9 mouse cellular contexts compared by ENCODE assay signal in the genomic region with DNA sequence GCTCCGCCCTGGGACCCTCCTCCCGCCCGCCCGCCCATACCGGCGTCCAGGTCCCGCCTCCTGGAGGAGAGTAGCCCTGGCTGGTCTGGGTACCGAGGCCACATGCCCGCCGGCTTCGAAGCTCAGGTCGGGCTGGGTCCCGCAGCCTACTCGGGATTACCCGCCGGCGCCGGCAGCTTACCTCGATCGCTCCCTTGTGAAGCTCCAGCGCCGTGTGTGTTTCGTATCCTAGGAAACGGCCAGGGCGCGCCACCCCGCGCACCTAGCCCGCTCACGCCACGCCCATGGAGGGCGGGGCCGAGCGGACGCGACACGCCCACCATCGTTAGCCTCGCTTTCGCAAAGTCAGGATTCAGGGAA. TPM values are rescaled to one million over a fixed set of nuclear protein-coding genes. Genes with fewer than 3 reads are reported as not detected.
DNase-seq lines count a peak whose midpoint lies in the region; ATAC-seq and TF ChIP-seq lines count a peak whose summit lies in the region.
"Had no signal": no experiment of that assay in that cellular context is flagged by ENCODE, and none has a peak within 500 bp of the region (broad histone marks: within the 10 kb centered on the region; RNA-seq: fewer than 3 reads in every experiment).

A gene (minus strand): TSS at position 286 of the 360 bp plus-strand sequence.

- no peaks in the 10 kb centered on the region for H3K4me1 ChIP-seq in embryonic facial prominence, embryonic 13.5 days
- no peaks in the 10 kb centered on the region; the same call in 1 of the 2 replicates for H3K4me1 ChIP-seq in lung, adult 2 months (ENCODE audit: control insufficient read depth, insufficient read depth, low read length)

- peak; percentile 53 for DNase-seq in layer of hippocampus, adult 11-12 months (ENCODE audit: low spot score)
- no peak for DNase-seq in layer of hippocampus, adult 9-10 months (ENCODE audit: low spot score)
- peak; percentile 42 for DNase-seq in heart, postnatal 4 days
- DNase-seq in layer of hippocampus, adult 2 months (ENCODE audit: low spot score in 2 of 2), result peak; percentile 57 to 67
- peak; percentile 66 for DNase-seq in lung, adult 2 months
- peak; percentile 44 for DNase-seq in ovary, adult 18-20 months (ENCODE audit: low spot score)
- DNase-seq in thymus, adult 18-20 months, result peak; percentile 12 to 20

- H3K4me3 ChIP-seq in embryonic facial prominence, embryonic 13.5 days, result peak within 1 kb of the TSS; percentile 56
- H3K4me3 ChIP-seq in layer of hippocampus, adult 2 months, result peak within 1 kb of the TSS; percentile 53
- H3K4me3 ChIP-seq in lung, adult 2 months (replicated peaks; ENCODE audit: extremely low read depth, low read depth, low read length), result peak within 1 kb of the TSS; percentile 16

- peak within 1 kb of the TSS; percentile 81 for H3K4me2 ChIP-seq in embryonic facial prominence, embryonic 13.5 days

- TF ChIP-seq POLR2A in lung, adult 2 months (IDR thresholded peaks at IDR 0.05; ENCODE audit: borderline replicate concordance, extremely low read depth, low read depth, low read length), result no peak

- no peaks in the 10 kb centered on the region for H3K36me3 ChIP-seq in embryonic facial prominence, embryonic 13.5 days
- H3K36me3 ChIP-seq: G1E had no signal

- H3K9me3 ChIP-seq in embryonic facial prominence, embryonic 13.5 days, result no peaks in the 10 kb centered on the region
- H3K9me3 ChIP-seq: G1E had no signal

- no peak within 1 kb of the TSS for H3K27ac ChIP-seq in embryonic facial prominence, embryonic 13.5 days
- no peak within 1 kb of the TSS for H3K27ac ChIP-seq in layer of hippocampus, adult 2 months

- H3K27me3 ChIP-seq in embryonic facial prominence, embryonic 13.5 days, result peaks cover 40% of the 10 kb centered on the region

- ATAC-seq in embryonic facial prominence, embryonic 13.5 days (ENCODE audit: insufficient number of reproducible peaks, insufficient read depth, low FRiP score, low TSS enrichment, low read depth), result peak; percentile 70

- TF ChIP-seq CTCF in layer of hippocampus, adult 2 months (conservative IDR thresholded peaks at IDR 0.05), result no peak
- no peak for TF ChIP-seq CTCF in lung, adult 2 months (IDR thresholded peaks at IDR 0.05; ENCODE audit: insufficient read depth, low read length)

- under 1% methylated on average over 40 of the region's 40 CpGs for WGBS in embryonic facial prominence, embryonic 13.5 days
- WGBS in lung, adult 2 months, result under 1% methylated on average over 39 of the region's 40 CpGs

- H3K9ac ChIP-seq in embryonic facial prominence, embryonic 13.5 days, result peak within 1 kb of the TSS; percentile 60

RNA-seq across cellular contexts. Expression of the gene that starts here (rescaled TPM):
- polyA plus RNA-seq in embryonic facial prominence, embryonic 13.5 days (2015; fragmentation: Nextera tagmentation; extraction: Ambion mirVana), result 0.66 and 0.91 TPM in 2 replicates
- total RNA-seq in heart, postnatal 4 days (2021), result not detected
- 1 to 10 TPM in 1 of 2 experiments, under 1 TPM in 1; 0.91 to 1.7 TPM for total RNA-seq in layer of hippocampus, adult 2 months (2021)
- polyA plus RNA-seq in lung, adult 2 months (2012; rRNA removed), result 2.8 and 4.1 TPM in 2 replicates
- polyA plus RNA-seq: G1E had no signal

Comparison
In these comparisons a context has a peak if more than half of its experiments do, and no peak if none do; other contexts are left out.
1. Peak in ATAC-seq, H3K4me3 ChIP-seq, H3K9ac ChIP-seq and H3K4me2 ChIP-seq in embryonic facial prominence, embryonic 13.5 days; RNA of the gene not detected or under 1 TPM.
2. Peak in DNase-seq in heart, postnatal 4 days; RNA of the gene not detected or under 1 TPM.